Mouse (Mus musculus) hindbrain, embryonic 14.5 days (tissue): ENCODE data around the gene Btbd35f6. TPM values are rescaled to one million over a fixed set of nuclear protein-coding genes. Genes with fewer than 3 reads are reported as not detected.
"Not testable (repeated sequence)": the region's sequence is repeated elsewhere in the genome, so short reads cannot be mapped to it uniquely, and the experiment has no call there.

Experiments
- ATAC-seq: fragments of 200-750 bp; cut with Nextera tagmentation; 2 replicates; pipeline ENCODE4 v1.8.0; 2017; ENCODE audit warnings: moderate number of reproducible peaks, mild to moderate bottlenecking, moderate TSS enrichment, moderate library complexity; ENCODE audit not compliant: low FRiP score
- DNase-seq: peaks from one replicate; pipeline ENCODE4 v3.0.0-alpha.2; 2015; ENCODE audit warnings: low spot score
- H3K27ac ChIP-seq: fragments of 300-500 bp; sonication (generic); 2 replicates; pipeline ENCODE4 v1.5.1; 2014; ENCODE audit warnings: mild to moderate bottlenecking, moderate library complexity
- H3K27me3 ChIP-seq: fragments of 300-500 bp; sonication (generic); 2 replicates; pipeline ENCODE4 v1.6.1; 2014; ENCODE audit warnings: mild to moderate bottlenecking, low read length, mixed read lengths; ENCODE audit not compliant: control insufficient read depth, insufficient read depth
- H3K36me3 ChIP-seq: fragments of 300-500 bp; sonication (generic); replicated peaks from 2 replicates; pipeline ENCODE4 v1.6.1; 2014; ENCODE audit not compliant: control insufficient read depth, insufficient read depth
- H3K4me1 ChIP-seq: fragments of 300-500 bp; sonication (generic); replicated peaks from 2 replicates; pipeline ENCODE4 v1.6.1; 2014; ENCODE audit warnings: antibody characterized with exemption, low read length, mixed read lengths; ENCODE audit not compliant: control insufficient read depth, insufficient read depth
- H3K4me2 ChIP-seq: fragments of 300-500 bp; sonication (generic); replicated peaks from 2 replicates; pipeline ENCODE4 v1.6.1; 2014; ENCODE audit warnings: mild to moderate bottlenecking, moderate library complexity
- H3K4me3 ChIP-seq: fragments of 300-500 bp; sonication (generic); replicated peaks from 2 replicates; pipeline ENCODE4 v1.5.1; 2014; ENCODE audit warnings: mild to moderate bottlenecking, low read length
- H3K9ac ChIP-seq: fragments of 300-500 bp; sonication (generic); 2 replicates; pipeline ENCODE4 v1.6.1; 2014
- H3K9me3 ChIP-seq: fragments of 300-500 bp; sonication (generic); 2 replicates; pipeline ENCODE4 v1.6.1; 2016; ENCODE audit warnings: low read length; ENCODE audit not compliant: control insufficient read depth
- WGBS: fragments of 180-500 bp; shearing (Covaris S2); extraction: QIAGEN DNeasy Blood & Tissue Kit; methylation state at CpG from one replicate; pipeline ENCODE4 v1.1.7; 2014; 5-methylcytosine and 5-hydroxymethylcytosine counted together
- polyA plus RNA-seq: library from polyadenylated mRNA; unstranded; fragments of >200 nt; fragmentation: Nextera tagmentation; extraction: Ambion mirVana; gene quantifications from 2 replicates; pipeline ENCODE4 v1.2.1, GENCODE M21; 2014

Btbd35f6 gene
- polyA plus RNA-seq = not detected in 2 replicates

GRCm38 (mm10) chrX:33956440-33956839 lies at the start of gene Btbd35f6:
Gene Btbd35f6 (minus strand): TSS chrX:33956540.
- H3K36me3 ChIP-seq, H3K4me3 ChIP-seq, H3K4me2 ChIP-seq, H3K27ac ChIP-seq, H3K4me1 ChIP-seq, H3K27me3 ChIP-seq, H3K9me3 ChIP-seq, DNase-seq, H3K9ac ChIP-seq, ATAC-seq: not testable (repeated sequence)
- 90% methylated on average over 2 of the region's 4 CpGs for WGBS

- H3K9me3 ChIP-seq, H3K4me2 ChIP-seq, ATAC-seq, H3K4me1 ChIP-seq, H3K9ac ChIP-seq, H3K36me3 ChIP-seq, H3K27me3 ChIP-seq, H3K27ac ChIP-seq, DNase-seq, H3K4me3 ChIP-seq: not testable (repeated sequence)
Measured at GRCm38 (mm10) chrX:33986716-33987115, 30.4 kb upstream of the Btbd35f6 start, which contains the start of gene Gm21870. Gene Gm21870 (minus strand): TSS chrX:33986816.

DNA sequence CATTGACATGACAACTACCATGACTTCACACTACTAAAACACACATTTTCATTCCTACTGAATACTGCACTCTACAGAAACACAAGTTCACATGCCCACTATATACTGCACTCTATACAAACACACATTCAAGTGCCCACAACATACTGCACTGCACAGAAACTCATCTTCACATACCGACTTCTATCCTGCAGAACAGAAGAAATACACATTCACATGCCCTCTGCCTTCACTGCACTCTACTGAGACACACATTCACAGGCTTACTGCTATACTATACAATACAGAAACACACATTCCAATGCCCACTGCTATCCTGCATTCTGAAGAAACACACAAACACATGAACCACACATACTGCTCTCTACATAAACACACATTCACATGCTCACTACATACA lies 26.1 kb downstream of the Btbd35f6 start:
- not testable (repeated sequence) for H3K4me3 ChIP-seq, H3K27ac ChIP-seq, H3K27me3 ChIP-seq, H3K4me2 ChIP-seq, H3K4me1 ChIP-seq, H3K36me3 ChIP-seq, DNase-seq, H3K9ac ChIP-seq, ATAC-seq
- peaks cover 19% of the 10 kb centered on the region for H3K9me3 ChIP-seq
- WGBS = no CpG with 5 or more reads among the region's 1 CpGs

- not testable (repeated sequence) for ATAC-seq, DNase-seq, H3K9ac ChIP-seq, H3K4me3 ChIP-seq, H3K27me3 ChIP-seq, H3K4me1 ChIP-seq, H3K27ac ChIP-seq, H3K36me3 ChIP-seq, H3K4me2 ChIP-seq
- peaks cover 19% of the 10 kb centered on the region for H3K9me3 ChIP-seq
- 89% methylated on average over 4 of the region's 4 CpGs for WGBS
Measured at GRCm38 (mm10) chrX:33928225-33928624, 28.1 kb downstream of the Btbd35f6 start.

GRCm38 (mm10) chrX:33926344-33926743 lies 30.0 kb downstream of the Btbd35f6 start:
- WGBS = no CpG with 5 or more reads among the region's 1 CpGs
- ATAC-seq, DNase-seq: not testable (repeated sequence)

GRCm38 (mm10) chrX:33925420-33925819 lies 30.9 kb downstream of the Btbd35f6 start:
- not testable (repeated sequence) for H3K27ac ChIP-seq, H3K36me3 ChIP-seq, H3K9ac ChIP-seq, H3K4me1 ChIP-seq, H3K4me2 ChIP-seq, H3K4me3 ChIP-seq, DNase-seq, H3K27me3 ChIP-seq, ATAC-seq
- 84% methylated on average over 2 of the region's 2 CpGs for WGBS
- peaks cover 16% of the 10 kb centered on the region for H3K9me3 ChIP-seq

More at GRCm38 (mm10) chrX:33926344-33926743, 30.0 kb downstream of the Btbd35f6 start:
- H3K27ac ChIP-seq, H3K36me3 ChIP-seq, H3K27me3 ChIP-seq, H3K4me3 ChIP-seq, H3K4me1 ChIP-seq, H3K9ac ChIP-seq, H3K4me2 ChIP-seq: not testable (repeated sequence)
- peaks cover 19% of the 10 kb centered on the region for H3K9me3 ChIP-seq

Other genes with a start within 250 kb of the Btbd35f6 start
- gene Gm21870, start 30.3 kb upstream of the Btbd35f6 start, polyA plus RNA-seq = not detected in 2 replicates
- not detected in 2 replicates for gene Btbd35f9, start 205.0 kb upstream of the Btbd35f6 start, polyA plus RNA-seq